Mouse (Mus musculus) frontal cortex, adult (tissue): ENCODE measurements at regions not wholly inside any gene's neighbourhood (a gene's known extent, or its start where the extent isn't known, plus 50 kb on each side); places are given as distances from the start of the nearest gene placed in this dataset.

Source experiments
- ATAC-seq: cut with Nextera tagmentation; 2 replicates; pipeline ENCODE4 v1.9.2; 2017; ENCODE audit warnings: mild to moderate bottlenecking, moderate library complexity, mixed read lengths; ENCODE audit not compliant: low TSS enrichment

DNA sequence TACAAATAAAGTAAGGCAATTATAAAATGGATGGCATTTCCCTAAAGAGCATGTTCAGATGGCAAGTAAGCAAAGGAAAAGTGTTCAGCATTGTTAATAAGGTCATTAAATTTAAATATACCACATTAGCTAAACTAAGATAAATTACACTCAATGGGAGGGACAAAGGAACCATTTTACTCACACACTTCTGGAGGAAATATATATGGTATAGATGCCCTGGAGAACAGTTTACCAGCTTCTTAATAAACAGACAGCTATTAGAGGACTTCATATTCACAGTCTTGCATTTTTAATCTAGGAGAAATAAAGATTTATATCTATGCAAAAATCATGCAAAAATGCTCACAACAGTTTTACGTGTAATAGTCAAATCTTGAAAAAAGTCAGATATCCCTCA is 183.8 kb downstream of the Dthd1 start:
- ATAC-seq: no peak

- ATAC-seq: peak; percentile 97
These were observed 220.8 kb downstream of the Dthd1 start for GRCm38 (mm10) chr5:63034446-63034845.

DNA sequence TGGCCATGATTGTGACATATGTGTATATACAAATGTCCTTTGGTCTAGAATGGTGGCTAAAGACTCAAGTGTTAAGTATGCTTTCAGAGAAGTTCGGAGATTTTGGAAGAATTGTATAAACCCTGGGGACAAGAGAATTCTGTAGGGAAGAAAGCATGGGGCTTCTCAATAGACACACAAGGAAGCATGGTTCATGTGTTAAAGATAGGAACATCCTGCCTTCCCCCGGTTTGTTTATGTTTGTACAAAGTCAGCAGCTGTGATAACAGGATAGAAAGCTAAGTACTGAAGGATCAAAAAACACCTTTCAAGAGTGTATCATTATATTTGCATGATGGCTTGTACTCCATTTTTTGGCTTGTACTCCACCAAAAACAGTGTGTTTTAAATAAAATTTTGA is 232.1 kb downstream of the Dthd1 start:
- no peak for ATAC-seq

DNA sequence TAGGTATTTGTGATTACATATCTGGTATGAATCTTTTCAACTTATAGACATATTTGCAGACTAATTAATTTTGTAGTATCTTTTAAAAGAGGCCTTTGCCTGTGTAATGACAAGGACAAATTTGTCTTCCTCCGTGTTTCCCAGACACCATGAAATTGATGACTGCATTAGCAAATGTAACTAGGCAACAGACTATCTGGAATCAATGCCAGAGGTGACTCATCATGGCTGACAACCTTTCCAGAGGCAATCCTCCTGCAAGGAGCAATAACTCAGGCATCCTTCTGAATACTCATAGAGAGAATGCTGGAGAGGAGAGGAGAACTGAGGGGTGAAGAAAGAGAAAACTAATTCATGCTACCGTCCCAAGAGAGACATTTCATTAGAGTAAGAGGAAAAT is 249.7 kb downstream of the Dthd1 start:
- no peak for ATAC-seq

- peak; percentile 99 for ATAC-seq
These were observed 253.2 kb downstream of the Dthd1 start for GRCm38 (mm10) chr5:63066872-63067271.

GRCm38 (mm10) chr5:63098129-63098528 is 284.5 kb downstream of the Dthd1 start:
- peak; percentile 98 for ATAC-seq

- peak; percentile 99 for ATAC-seq
These were observed 318.9 kb downstream of the Dthd1 start for GRCm38 (mm10) chr5:63132552-63132951.

DNA sequence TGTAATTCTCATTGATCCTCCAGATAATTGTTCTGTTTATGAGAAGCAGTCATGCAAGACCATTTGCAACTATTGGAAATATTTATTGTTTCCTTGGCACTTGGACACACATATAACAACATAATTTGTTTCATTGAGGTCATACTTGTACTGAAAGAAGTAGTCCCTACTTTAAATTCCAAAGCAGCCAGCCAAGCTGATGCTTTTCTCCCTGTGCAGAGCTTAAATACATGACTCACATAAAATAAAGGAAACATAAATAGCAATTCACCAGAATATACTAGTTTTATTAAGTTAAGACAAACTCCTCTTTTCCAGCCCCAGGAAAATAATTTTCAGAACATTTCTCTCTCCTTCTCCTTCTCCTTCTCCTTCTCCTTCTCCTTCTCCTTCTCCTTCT is 324.3 kb downstream of the Dthd1 start:
- ATAC-seq: peak; percentile 87

DNA sequence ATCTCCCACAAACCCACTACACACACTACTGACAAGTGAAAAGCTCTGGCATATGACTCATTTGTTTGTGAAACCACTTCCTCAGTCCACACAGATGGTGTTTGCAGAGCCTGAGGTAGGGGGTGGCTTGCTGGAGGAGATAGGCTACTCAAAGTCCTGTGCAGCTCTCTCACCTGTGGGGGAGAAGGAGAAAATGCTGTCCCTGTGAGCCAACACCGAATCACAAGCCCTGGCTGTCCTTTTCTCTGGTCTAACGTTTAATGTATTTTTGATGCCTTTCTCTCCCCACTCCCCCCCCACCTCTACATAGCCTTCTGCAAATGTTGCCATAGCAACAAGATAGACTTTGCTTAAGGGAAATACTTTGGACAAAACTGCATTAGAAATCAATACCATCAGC is 356.1 kb downstream of the Dthd1 start:
- peak; percentile 97 for ATAC-seq

DNA sequence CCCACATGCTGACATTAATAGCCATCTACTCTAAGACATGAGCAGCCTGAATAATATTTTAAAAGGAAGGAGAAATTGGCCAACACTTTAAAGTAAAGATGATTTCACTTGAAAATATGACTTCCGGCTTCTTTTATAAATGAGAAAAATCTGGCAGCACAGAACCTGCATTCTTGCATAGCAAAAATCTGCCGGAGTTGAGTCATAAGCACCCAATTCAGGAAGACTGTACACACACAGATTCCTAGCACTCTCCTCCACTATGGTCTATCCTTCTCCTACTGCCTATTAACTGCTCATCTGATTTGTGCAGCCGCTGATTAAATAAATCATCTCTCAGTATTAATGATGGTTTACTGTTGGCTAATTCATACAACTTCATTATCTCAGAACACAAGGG is 356.9 kb downstream of the Dthd1 start:
- ATAC-seq: peak; percentile 80

GRCm38 (mm10) chr5:63213381-63213780 is 399.8 kb downstream of the Dthd1 start:
- no peak for ATAC-seq

DNA sequence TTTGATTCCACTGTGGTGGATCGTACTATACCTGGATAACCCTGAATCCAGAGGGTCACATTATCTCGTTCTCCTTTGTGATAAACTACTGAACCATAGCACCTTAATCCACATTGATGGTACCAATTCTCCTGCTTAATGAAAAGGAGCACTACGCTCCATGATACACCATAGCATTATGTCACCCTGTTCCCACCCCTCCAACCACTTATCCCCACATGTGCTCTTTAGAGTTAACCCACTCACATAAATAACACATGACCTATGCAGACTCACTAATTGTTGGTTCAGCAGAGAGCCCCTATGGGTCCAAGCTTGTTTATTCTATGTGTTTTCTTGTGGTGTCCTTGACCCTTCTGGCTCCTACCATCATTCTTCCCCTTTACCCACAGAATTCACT is 405.8 kb downstream of the Dthd1 start:
- ATAC-seq: no peak

DNA sequence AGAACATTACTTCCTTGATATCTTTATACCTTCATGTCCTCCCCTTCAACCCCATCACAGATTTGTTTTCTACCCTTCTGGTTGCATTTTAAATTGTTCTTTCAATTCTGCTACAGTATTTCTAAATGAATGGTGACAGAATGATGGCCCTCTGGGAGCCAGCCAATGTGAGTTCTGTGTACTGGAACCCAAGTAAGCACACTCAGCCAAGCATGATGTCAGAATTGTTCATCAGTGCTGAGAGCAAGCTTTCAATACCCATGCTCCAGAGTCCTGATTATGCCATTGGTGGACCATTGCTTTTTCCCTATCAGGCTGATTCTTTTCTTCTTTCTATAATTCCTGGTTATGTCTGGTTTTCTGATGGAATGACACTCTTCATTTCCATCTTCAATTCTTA is 386.3 kb upstream of the Nwd2 start:
- no peak for ATAC-seq
